Mouse (Mus musculus) MEL (cell line): Measurements from ENCODE around the gene Fank1. TPM values are rescaled to one million over a fixed set of nuclear protein-coding genes. Genes with fewer than 3 reads are reported as not detected.

ENCODE experiments used
- DNase-seq: peaks from one replicate; pipeline ENCODE4 v3.0.0; 2011; ENCODE audit warnings: low read depth, low spot score
- H3K27ac ChIP-seq: 2 replicates; pipeline ENCODE4 v1.5.1; 2012; ENCODE audit warnings: low read depth, mild to moderate bottlenecking, control low read depth, low read length, moderate library complexity; ENCODE audit not compliant: control insufficient read depth
- H3K27me3 ChIP-seq, 2 experiments: fragments of 150-350 bp in 1 of 2; sonication (generic) in 1 of 2; 2 replicates each; pipeline ENCODE4 v1.6.1; 2012; ENCODE audit warnings: low read length in 2 of 2, mild to moderate bottlenecking in 2 of 2, improper control_type of control experiment in 1 of 2, moderate library complexity in 1 of 2; ENCODE audit not compliant: insufficient read depth in 2 of 2, control insufficient read depth in 1 of 2
- H3K36me3 ChIP-seq, 2 experiments: 2 replicates each; pipeline ENCODE4 v1.6.1; 2012 to 2014; ENCODE audit warnings: low read length in 2 of 2, improper control_type of control experiment in 1 of 2, inconsistent platforms in 1 of 2, mild to moderate bottlenecking in 1 of 2; ENCODE audit not compliant: insufficient read depth in 2 of 2, control insufficient read depth in 1 of 2
- H3K4me1 ChIP-seq, 2 experiments: fragments of 150-350 bp in 1 of 2; sonication (generic) in 1 of 2; 2 replicates each; pipeline ENCODE4 v1.6.1; 2012; ENCODE audit warnings: low read length in 2 of 2, improper control_type of control experiment in 1 of 2, mild to moderate bottlenecking in 1 of 2; ENCODE audit not compliant: insufficient read depth in 2 of 2, control insufficient read depth in 1 of 2
- H3K4me3 ChIP-seq, 2 experiments: fragments of 150-350 bp in 1 of 2; sonication (generic) in 1 of 2; 2 replicates each; pipeline ENCODE4 v1.5.1; 2012; ENCODE audit warnings: low read depth in 2 of 2, low read length in 2 of 2, mild to moderate bottlenecking in 2 of 2, moderate library complexity in 2 of 2, control low read depth in 1 of 2, improper control_type of control experiment in 1 of 2; ENCODE audit not compliant: control insufficient read depth in 1 of 2, insufficient read depth in 1 of 2
- H3K79me2 ChIP-seq: 2 replicates; pipeline ENCODE4 v1.6.1; 2012; ENCODE audit warnings: mild to moderate bottlenecking, low read length, moderate library complexity; ENCODE audit not compliant: control insufficient read depth, poor library complexity, insufficient read depth
- H3K9ac ChIP-seq: 2 replicates; pipeline ENCODE4 v1.6.1; 2012; ENCODE audit warnings: low read depth, mild to moderate bottlenecking, control low read depth, low read length, moderate library complexity; ENCODE audit not compliant: control insufficient read depth, poor library complexity, severe bottlenecking
- H3K9me3 ChIP-seq: fragments of 150-350 bp; sonication (generic); replicated peaks from 2 replicates; pipeline ENCODE4 v1.6.1; 2012; ENCODE audit warnings: mild to moderate bottlenecking, low read length, improper control_type of control experiment, moderate library complexity; ENCODE audit not compliant: insufficient read depth
- CTCF ChIP-seq, 3 experiments: IDR thresholded peaks in 2 of 3; conservative IDR thresholded peaks in 1 of 3; 2 replicates each; pipeline ENCODE4 v1.5.1; 2011 to 2012; ENCODE audit warnings: low read length in 3 of 3, low read depth in 2 of 3, mild to moderate bottlenecking in 2 of 3, improper control_type of control experiment in 1 of 3, inconsistent platforms in 1 of 3, mixed read lengths in 1 of 3, moderate library complexity in 1 of 3; ENCODE audit not compliant: control insufficient read depth in 1 of 3, insufficient read depth in 1 of 3, poor library complexity in 1 of 3, severe bottlenecking in 1 of 3
- EP300 ChIP-seq, 2 experiments: IDR thresholded peaks; 2 replicates each; pipeline ENCODE4 v1.6.1; 2011; ENCODE audit warnings: improper control_type of control experiment in 2 of 2, low read length in 2 of 2, low read depth in 1 of 2, mild to moderate bottlenecking in 1 of 2
- ETS1 ChIP-seq: IDR thresholded peaks from 2 replicates; pipeline ENCODE4 v1.6.1; 2012; ENCODE audit warnings: low read depth, mild to moderate bottlenecking, inconsistent platforms, low read length, improper control_type of control experiment, moderate library complexity
- HCFC1 ChIP-seq: IDR thresholded peaks from 2 replicates; pipeline ENCODE4 v1.6.1; 2012; ENCODE audit warnings: low read depth, mild to moderate bottlenecking, inconsistent platforms, low read length, improper control_type of control experiment, moderate library complexity
- MYC ChIP-seq: IDR thresholded peaks from 2 replicates; pipeline ENCODE4 v1.6.1; 2011; ENCODE audit warnings: low read depth, mild to moderate bottlenecking, low read length, improper control_type of control experiment, moderate library complexity
- NRF1 ChIP-seq: IDR thresholded peaks from 2 replicates; pipeline ENCODE4 v1.6.1; 2014; ENCODE audit warnings: low read depth, mild to moderate bottlenecking, inconsistent platforms, low read length, improper control_type of control experiment, moderate library complexity; ENCODE audit not compliant: poor library complexity, insufficient read depth, severe bottlenecking
- POLR2A ChIP-seq, 2 experiments: IDR thresholded peaks; 2 replicates each; pipeline ENCODE4 v1.6.1; 2011 to 2012; ENCODE audit warnings: low read length in 2 of 2, mild to moderate bottlenecking in 2 of 2, control low read depth in 1 of 2, improper control_type of control experiment in 1 of 2, low read depth in 1 of 2, moderate library complexity in 1 of 2; ENCODE audit not compliant: control insufficient read depth in 1 of 2, insufficient read depth in 1 of 2, poor library complexity in 1 of 2
- POLR2AphosphoS5 ChIP-seq: IDR thresholded peaks from 2 replicates; pipeline ENCODE4 v1.6.1; 2012; ENCODE audit warnings: low read depth, borderline replicate concordance, mild to moderate bottlenecking, inconsistent platforms, low read length, moderate library complexity, mixed read lengths
- RAD21 ChIP-seq: IDR thresholded peaks from 2 replicates; pipeline ENCODE4 v1.6.1; 2011; ENCODE audit warnings: mild to moderate bottlenecking, low read depth, low read length, improper control_type of control experiment
- SIN3A ChIP-seq: IDR thresholded peaks from 2 replicates; pipeline ENCODE4 v1.6.1; 2012; ENCODE audit warnings: low read length, improper control_type of control experiment, inconsistent platforms
- TAL1 ChIP-seq: IDR thresholded peaks from 2 replicates; pipeline ENCODE4 v1.6.1; 2012; ENCODE audit warnings: mild to moderate bottlenecking, inconsistent platforms, low read length, moderate library complexity, mixed read lengths
- TCF12 ChIP-seq: IDR thresholded peaks from 2 replicates; pipeline ENCODE4 v1.6.1; 2014; ENCODE audit warnings: low read depth, mild to moderate bottlenecking, inconsistent platforms, low read length, improper control_type of control experiment, moderate library complexity
- USF1 ChIP-seq: IDR thresholded peaks from 2 replicates; pipeline ENCODE4 v1.6.1; 2014; ENCODE audit warnings: low read depth, mild to moderate bottlenecking, inconsistent platforms, low read length, improper control_type of control experiment, moderate library complexity
- ZC3H11A ChIP-seq: IDR thresholded peaks from 2 replicates; pipeline ENCODE4 v1.6.1; 2012; ENCODE audit warnings: low read depth, mild to moderate bottlenecking, inconsistent platforms, low read length, improper control_type of control experiment
- ZKSCAN1 ChIP-seq: IDR thresholded peaks from 2 replicates; pipeline ENCODE4 v1.6.1; 2012; ENCODE audit warnings: low read depth, mild to moderate bottlenecking, inconsistent platforms, low read length, improper control_type of control experiment, moderate library complexity
- ZMIZ1 ChIP-seq: IDR thresholded peaks from 2 replicates; pipeline ENCODE4 v1.6.1; 2012; ENCODE audit warnings: low read depth, mild to moderate bottlenecking, inconsistent platforms, low read length, improper control_type of control experiment, moderate library complexity
- ZNF384 ChIP-seq: IDR thresholded peaks from 2 replicates; pipeline ENCODE4 v1.6.1; 2012; ENCODE audit warnings: low read depth, mild to moderate bottlenecking, inconsistent platforms, low read length, improper control_type of control experiment
- polyA plus RNA-seq, 2 experiments: library from polyadenylated mRNA; stranded (reverse) in 1 of 2; unstranded in 1 of 2; fragments of >175 nt in 1 of 2; fragments of >200 nt in 1 of 2; gene quantifications; 2 replicates each; pipeline versions ENCODE4 v1.2.1 to v1.2.4; 2012; ENCODE audit warnings: low replicate concordance in 2 of 2, low read depth in 1 of 2; ENCODE audit not compliant: insufficient read length in 2 of 2, insufficient read depth in 1 of 2, missing spikeins in 1 of 2
- total RNA-seq: library from RNA; depleted of rRNA; stranded (reverse); fragments of 300-350 nt; gene quantifications from 2 replicates; pipeline ENCODE4 v1.2.3, GENCODE M21; 2012

Fank1 gene
- total and polyA plus RNA-seq, 3 experiments: 0.17 to 1.8 TPM; not detected in 1

DNA sequence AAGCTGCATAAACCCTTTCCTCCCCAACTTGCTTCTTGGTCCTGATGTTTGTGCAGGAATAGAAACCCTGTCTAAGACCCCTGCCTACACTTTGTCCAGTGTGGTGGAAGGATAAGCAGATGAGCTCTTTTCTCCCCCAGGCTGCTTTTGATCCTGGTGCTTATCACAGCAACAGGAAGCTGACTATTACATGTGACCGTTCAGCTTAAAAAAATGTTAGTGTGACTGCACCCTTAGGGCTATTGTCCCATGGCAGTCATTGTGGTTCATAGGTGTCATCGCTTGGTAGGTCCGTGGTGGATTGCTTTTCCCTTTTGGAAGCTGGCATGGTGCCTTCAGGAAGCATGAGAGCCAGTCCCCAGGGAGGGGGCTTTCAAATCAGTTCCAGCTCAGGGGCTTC, 11.5 kb downstream of the Fank1 start:
- Histone ChIP-seq H3K36me3 (peaks cover 0 to 2% of the 10 kb centered on the region in 2 experiments; a peak in 2 of 4 replicates), H3K27me3 (no peaks in the 10 kb centered on the region), H3K9me3 (no peaks in the 10 kb centered on the region), H3K79me2 (no peaks in the 10 kb centered on the region), H3K4me1 (peaks cover 7 to 9% of the 10 kb centered on the region in 2 experiments), H3K4me3 (peak overlapping the region in 1 of 2 experiments; percentile 1; a peak in 1 of 4 replicates), H3K9ac (peak overlapping the region; percentile 3; the same call in 1 of the 2 replicates), H3K27ac (peak overlapping the region; percentile 22)
- peak; percentile 34 for DNase-seq
- no peak for TF ChIP-seq ZKSCAN1
- no peak for TF ChIP-seq RAD21
- no peak for TF ChIP-seq ZC3H11A
- TF ChIP-seq ETS1: peak; percentile 14; the same call in 1 of the 2 replicates
- no peak for TF ChIP-seq ZMIZ1
- TF ChIP-seq EP300 (IDR thresholded peaks at IDR 0.05; ENCODE audit: low read depth in 1 of 2, low read length in 2 of 2): peak; percentile 23 to 31; a peak in 2 of 4 replicates
- TF ChIP-seq SIN3A: no peak
- TF ChIP-seq MYC: no peak
- no peak for TF ChIP-seq POLR2A (IDR thresholded peaks at IDR 0.05; ENCODE audit: control insufficient read depth in 1 of 2, insufficient read depth in 1 of 2, low read depth in 1 of 2, low read length in 2 of 2, poor library complexity in 1 of 2)
- peak; percentile 77 for TF ChIP-seq ZNF384
- no peak for TF ChIP-seq TAL1
- no peak for TF ChIP-seq HCFC1
- no peak for TF ChIP-seq NRF1
- peak; percentile 69 for TF ChIP-seq USF1
- no peak for TF ChIP-seq POLR2AphosphoS5
- TF ChIP-seq TCF12: no peak

GRCm38 (mm10) chr7:133790171-133790570, 13.5 kb downstream of the Fank1 start:
- Histone ChIP-seq H3K9ac (no peak overlapping the region), H3K27me3 (no peaks in the 10 kb centered on the region), H3K9me3 (no peaks in the 10 kb centered on the region), H3K79me2 (no peaks in the 10 kb centered on the region), H3K27ac (no peak overlapping the region), H3K4me3 (0 out of 4 replicates have a peak overlapping the region, but pooled peaks of 1 of the 2 experiments have one; percentile 17), H3K36me3 (peaks cover 0 to 2% of the 10 kb centered on the region in 2 experiments; a peak in 2 of 4 replicates), H3K4me1 (peaks cover 7 to 9% of the 10 kb centered on the region in 2 experiments)
- no peak for DNase-seq
- TF ChIP-seq CTCF (IDR thresholded peaks at IDR 0.05 in 2 of 3, conservative IDR thresholded peaks at IDR 0.05 in 1 of 3; ENCODE audit: control insufficient read depth in 1 of 3, insufficient read depth in 1 of 3, low read depth in 2 of 3, low read length in 3 of 3, poor library complexity in 1 of 3, severe bottlenecking in 1 of 3): no peak
- TF ChIP-seq, all 39 proteins: peak for 0
